Mouse (Mus musculus) cortical plate, adult 2 months (tissue): ENCODE data around the gene Olfr433.
"Not testable (repeated sequence)": the region's sequence is repeated elsewhere in the genome, so short reads cannot be mapped to it uniquely, and the experiment has no call there.

Experiments
- CTCF ChIP-seq: fragments of 200-500 bp; IDR thresholded peaks from 2 replicates; pipeline ENCODE4 v1.5.1; 2011; ENCODE audit warnings: mild to moderate bottlenecking, control low read depth, low read length; ENCODE audit not compliant: insufficient read depth; ENCODE audit errors: extremely low read depth
- POLR2A ChIP-seq: fragments of 200-500 bp; IDR thresholded peaks from 2 replicates; pipeline ENCODE4 v1.6.1; 2011; ENCODE audit warnings: mild to moderate bottlenecking, low read length, control low read depth; ENCODE audit not compliant: insufficient read depth; ENCODE audit errors: extremely low read depth

DNA sequence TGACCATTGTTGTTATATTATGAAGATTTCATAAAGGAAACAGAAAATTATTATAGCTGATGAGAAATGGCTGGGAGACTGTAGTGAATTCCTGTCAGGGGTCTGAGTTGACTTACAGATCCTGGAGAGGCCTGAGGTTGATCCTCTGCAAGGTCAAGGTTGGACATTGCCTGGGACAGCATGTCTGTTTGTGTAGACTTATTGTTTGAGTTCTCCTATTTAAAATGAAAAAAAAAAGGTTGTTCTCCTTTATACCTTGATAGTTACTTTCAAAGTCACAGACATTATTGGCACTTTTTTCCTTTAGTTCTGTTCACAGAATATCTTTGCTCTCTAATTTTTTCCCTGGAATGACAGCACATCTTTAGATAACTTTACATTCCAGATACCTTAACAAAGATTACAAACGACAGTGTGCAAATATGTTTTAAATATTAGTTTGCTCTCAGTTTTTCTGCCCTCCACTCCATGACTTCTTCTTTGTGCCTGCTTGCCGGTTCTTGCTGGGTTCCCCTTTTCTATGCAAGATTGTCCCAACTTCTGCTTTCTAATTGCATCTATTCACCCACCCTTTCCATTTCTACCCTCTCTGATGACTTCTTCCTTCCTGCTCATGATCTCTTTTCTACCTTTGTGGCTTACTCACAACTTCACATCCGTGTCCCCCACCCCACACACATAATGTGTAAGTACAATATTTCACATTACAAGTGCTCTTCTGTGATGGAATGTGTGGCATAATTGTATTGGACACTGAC is 36.0 kb upstream of the Olfr433 start:
- not testable (repeated sequence) for TF ChIP-seq POLR2A, CTCF
